Mouse (Mus musculus) spleen, adult 2 months (tissue): ENCODE measurements around the gene E330014E10Rik.

Experiments
- CTCF ChIP-seq: fragments of 200-500 bp; IDR thresholded peaks from 2 replicates; pipeline ENCODE4 v1.5.1; 2011; ENCODE audit warnings: mild to moderate bottlenecking, inconsistent platforms; ENCODE audit not compliant: insufficient read depth, insufficient read length, insufficient replicate concordance; ENCODE audit errors: extremely low read depth
- POLR2A ChIP-seq: fragments of 200-500 bp; IDR thresholded peaks from 2 replicates; pipeline ENCODE4 v1.6.1; 2011; ENCODE audit warnings: low read depth, low read length, inconsistent platforms

DNA sequence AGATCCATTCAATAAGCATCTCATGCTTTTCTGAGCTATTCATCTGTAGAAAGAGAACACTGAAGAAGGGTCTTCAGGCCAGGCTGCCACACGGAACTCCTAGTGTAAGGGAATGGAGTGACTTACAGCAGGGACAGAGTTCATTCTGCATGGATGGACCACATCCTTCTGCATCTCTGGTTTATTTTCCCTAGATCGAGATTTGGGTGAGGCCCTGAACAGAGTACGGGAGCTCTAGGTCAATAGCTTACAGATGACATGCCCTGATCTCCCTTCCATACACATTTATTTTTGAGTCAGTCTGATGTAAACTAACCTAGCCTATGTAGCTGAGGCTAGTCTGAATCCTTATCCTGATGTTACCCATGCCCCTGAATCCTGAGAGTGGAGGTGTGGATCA is 78.2 kb downstream of the E330014E10Rik start:
- TF ChIP-seq CTCF = no peak
- TF ChIP-seq POLR2A = no peak
